Mouse (Mus musculus): ENCODE measurements around the gene Pam16.
A peak's percentile ranks its signal among the peaks of the same experiment; 100 is the strongest.

Gene Pam16

DNA sequence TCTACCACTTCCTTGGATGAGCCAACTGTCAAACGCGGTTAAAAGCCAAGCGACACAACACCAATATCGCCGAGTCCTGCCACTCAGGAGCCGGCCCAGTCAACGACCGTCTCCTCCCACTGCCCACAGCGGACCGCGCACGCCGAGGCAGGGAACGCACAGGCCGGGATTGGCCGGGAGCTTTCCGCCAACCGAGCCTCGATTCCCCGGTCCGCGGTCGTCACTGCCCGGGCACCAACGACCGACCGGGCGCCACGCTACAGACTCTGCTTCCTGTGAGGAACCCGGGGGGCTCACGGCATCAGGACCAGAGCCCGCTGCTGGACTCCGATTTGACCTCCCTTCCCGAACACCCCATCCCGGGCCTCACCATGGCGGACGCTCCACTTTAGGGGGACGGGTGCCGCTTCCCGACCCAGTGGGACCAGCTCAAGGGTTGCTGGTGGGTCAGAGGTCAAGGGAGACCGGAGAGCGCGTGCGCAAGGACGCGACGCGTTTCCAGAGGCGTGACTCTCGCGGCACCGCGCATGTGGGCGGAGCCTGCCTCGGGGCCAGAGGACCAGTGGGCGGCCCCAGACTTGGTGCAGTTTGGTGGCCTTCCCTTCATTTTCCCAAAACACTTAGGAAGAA lies at the start of gene Pam16:
Gene Pam16, minus strand, starts transcription at position 508 of the 630 bp plus-strand sequence.
- peak; percentile 94 for DNase-seq (ENCODE audit: low spot score)

GRCm38 (mm10) chr16:4674091-4674490 lies 49.3 kb upstream of the Pam16 start:
- DNase-seq (ENCODE audit: low spot score): no peak

GRCm38 (mm10) chr16:4670317-4670716 lies 45.5 kb upstream of the Pam16 start:
- DNase-seq (ENCODE audit: low spot score): no peak

- peak; percentile 93 for DNase-seq (ENCODE audit: low spot score)
These were observed 42.5 kb upstream of the Pam16 start for GRCm38 (mm10) chr16:4667190-4667808.

- no peak for DNase-seq (ENCODE audit: low spot score)
These were observed 40.9 kb upstream of the Pam16 start for GRCm38 (mm10) chr16:4665726-4666125.

GRCm38 (mm10) chr16:4663806-4664205 lies 39.0 kb upstream of the Pam16 start:
- DNase-seq (ENCODE audit: low spot score): no peak

GRCm38 (mm10) chr16:4661605-4662004 lies 36.8 kb upstream of the Pam16 start:
- no peak for DNase-seq (ENCODE audit: low spot score)

GRCm38 (mm10) chr16:4659326-4659725 lies 34.5 kb upstream of the Pam16 start:
- no peak for DNase-seq (ENCODE audit: low spot score)

- DNase-seq (ENCODE audit: low spot score): peak; percentile 65
These were observed 34.0 kb upstream of the Pam16 start for GRCm38 (mm10) chr16:4658781-4659245.

- no peak for DNase-seq (ENCODE audit: low spot score)
These were observed 31.8 kb upstream of the Pam16 start for GRCm38 (mm10) chr16:4656571-4657081.

- DNase-seq (ENCODE audit: low spot score): peak; percentile 49
These were observed 31.2 kb upstream of the Pam16 start for GRCm38 (mm10) chr16:4655764-4656570.

- no peak for DNase-seq (ENCODE audit: low spot score)
These were observed 30.5 kb upstream of the Pam16 start for GRCm38 (mm10) chr16:4655251-4655734.

DNA sequence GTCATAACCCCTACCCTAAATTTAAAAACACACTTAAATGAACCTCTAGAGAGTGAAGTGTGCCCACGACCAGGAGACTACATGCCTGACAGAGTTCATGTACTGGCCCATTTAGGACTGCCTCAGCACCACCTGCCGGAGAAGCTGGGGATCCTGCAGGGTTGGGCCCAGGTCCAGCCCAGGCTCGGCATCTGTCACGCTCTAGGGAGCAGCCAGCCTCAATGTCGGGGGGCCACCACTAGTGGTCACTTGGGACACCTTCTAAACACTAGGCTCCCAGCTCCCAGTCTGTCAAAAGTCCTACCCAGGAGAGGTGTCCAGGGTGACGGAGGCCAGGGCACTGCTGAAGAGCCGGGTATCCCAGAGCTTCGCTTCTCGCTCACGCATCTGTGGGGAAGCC lies 29.9 kb upstream of the Pam16 start:
- no peak for DNase-seq (ENCODE audit: low spot score)

DNA sequence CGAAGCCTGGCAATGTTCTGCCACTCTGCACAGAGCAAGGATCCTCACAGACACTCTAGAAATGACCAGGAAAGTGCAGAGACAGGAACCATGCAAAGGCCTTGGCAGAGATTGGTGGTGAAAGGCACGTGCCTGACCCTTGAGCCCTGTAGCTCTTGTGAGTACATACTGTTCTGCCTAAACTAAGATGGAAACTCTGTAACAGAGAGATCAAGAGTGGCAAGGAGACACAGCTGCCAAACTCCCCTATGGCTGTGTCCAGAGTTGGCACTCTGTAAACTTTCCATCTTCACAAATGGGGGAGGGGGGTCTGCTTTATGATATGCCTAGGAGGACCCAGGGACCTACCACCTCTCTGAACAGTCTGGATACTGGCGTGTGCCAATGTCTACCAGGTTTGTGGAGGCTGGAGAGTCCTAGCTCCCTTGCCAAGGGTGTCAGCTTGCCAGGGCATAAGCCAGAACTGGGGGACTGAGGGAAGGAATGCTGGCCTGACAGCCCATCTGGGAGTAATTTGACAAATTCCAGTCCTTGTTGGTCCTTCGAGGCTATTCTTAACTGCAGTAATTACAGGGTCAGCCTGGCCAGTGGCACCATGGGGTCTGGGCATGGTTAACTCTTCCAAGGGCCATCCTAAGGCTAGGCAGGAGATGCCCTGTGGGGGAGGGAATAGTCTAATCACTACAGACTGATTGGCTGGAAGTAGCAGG lies 28.1 kb upstream of the Pam16 start:
- DNase-seq (ENCODE audit: low spot score): peak; percentile 75

- DNase-seq (ENCODE audit: low spot score): peak; percentile 67
These were observed 26.8 kb upstream of the Pam16 start for GRCm38 (mm10) chr16:4651624-4652023.

DNA sequence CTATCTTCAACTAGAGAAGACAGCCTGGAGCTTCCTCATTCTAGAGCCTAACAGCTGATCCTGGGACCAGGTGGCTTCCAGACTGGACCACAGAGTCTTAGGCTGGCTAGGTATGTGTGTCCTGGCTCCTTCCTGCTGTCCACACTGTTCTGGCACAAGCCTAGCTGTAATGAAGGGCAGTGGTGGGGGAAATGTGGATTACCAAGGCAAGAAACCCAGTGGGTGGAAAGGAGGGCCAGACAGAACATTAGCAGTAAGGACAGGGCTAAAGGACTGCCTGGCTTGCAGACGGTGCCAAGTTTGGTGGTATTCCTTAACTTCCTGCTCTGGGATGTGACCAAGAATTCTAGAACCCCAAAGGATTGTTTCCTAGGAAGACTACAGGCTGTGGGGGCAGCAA lies 26.3 kb upstream of the Pam16 start:
- DNase-seq (ENCODE audit: low spot score): no peak

GRCm38 (mm10) chr16:4650161-4650560 lies 25.4 kb upstream of the Pam16 start:
- DNase-seq (ENCODE audit: low spot score): no peak

GRCm38 (mm10) chr16:4649692-4650091 lies 24.9 kb upstream of the Pam16 start:
- no peak for DNase-seq (ENCODE audit: low spot score)

- no peak for DNase-seq (ENCODE audit: low spot score)
These were observed 24.4 kb upstream of the Pam16 start for GRCm38 (mm10) chr16:4649211-4649610.

GRCm38 (mm10) chr16:4648416-4649023 lies 23.7 kb upstream of the Pam16 start:
- no peak for DNase-seq (ENCODE audit: low spot score)

DNA sequence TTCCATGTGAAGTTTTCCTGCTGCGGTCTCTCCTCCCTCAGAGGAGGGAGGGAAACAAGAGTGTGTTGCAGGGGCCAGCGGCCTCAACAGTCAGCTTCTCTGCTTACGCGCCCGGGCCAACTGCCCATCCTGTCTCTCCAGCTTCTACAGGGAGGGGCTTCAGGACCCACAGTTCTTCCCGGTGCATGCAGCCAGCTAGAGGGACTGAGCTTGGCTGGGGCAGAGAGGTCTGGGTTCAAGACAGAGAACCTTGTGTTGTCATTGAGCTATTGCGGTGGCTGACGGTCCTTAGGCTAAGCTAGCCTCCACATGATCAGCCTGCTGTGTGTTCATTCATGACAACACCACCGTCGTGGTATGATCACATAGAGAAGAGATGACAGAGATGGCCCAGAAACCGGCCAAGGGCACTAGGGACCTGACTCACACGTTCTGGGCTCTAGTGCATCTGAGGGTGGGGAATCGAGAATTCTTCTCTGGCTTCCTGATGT lies 22.9 kb upstream of the Pam16 start:
- peak; percentile 60 for DNase-seq (ENCODE audit: low spot score)

Measured in MN1 (cell line).